Mouse (Mus musculus) hindbrain, postnatal 0 days (tissue): Measurements from ENCODE around the gene Fance. TPM values are rescaled to one million over a fixed set of nuclear protein-coding genes. Genes with fewer than 3 reads are reported as not detected.

Experiments used
- ATAC-seq: fragments of 200-750 bp; cut with Nextera tagmentation; 2 replicates; pipeline ENCODE4 v1.8.0; 2017; ENCODE audit warnings: mild to moderate bottlenecking, moderate TSS enrichment, moderate library complexity
- DNase-seq: peaks from one replicate; pipeline ENCODE4 v3.0.0-alpha.2; 2015; ENCODE audit warnings: low spot score
- H3K27ac ChIP-seq: fragments of 300-500 bp; sonication (generic); 2 replicates; pipeline ENCODE4 v1.5.1; 2014; ENCODE audit warnings: mild to moderate bottlenecking
- H3K27me3 ChIP-seq: fragments of 300-500 bp; sonication (generic); 2 replicates; pipeline ENCODE4 v1.6.1; 2014; ENCODE audit warnings: low read length, mixed read lengths; ENCODE audit not compliant: insufficient read depth
- H3K36me3 ChIP-seq: fragments of 300-500 bp; sonication (generic); 2 replicates; pipeline ENCODE4 v1.6.1; 2014; ENCODE audit warnings: low read length, mixed read lengths; ENCODE audit not compliant: insufficient read depth
- H3K4me1 ChIP-seq: fragments of 300-500 bp; sonication (generic); 2 replicates; pipeline ENCODE4 v1.6.1; 2014; ENCODE audit warnings: antibody characterized with exemption, low read length, mixed read lengths; ENCODE audit not compliant: insufficient read depth
- H3K4me2 ChIP-seq: fragments of 300-500 bp; sonication (generic); 2 replicates; pipeline ENCODE4 v1.6.1; 2014; ENCODE audit warnings: low read depth, mild to moderate bottlenecking, low read length, moderate library complexity, mixed read lengths
- H3K4me3 ChIP-seq: fragments of 300-500 bp; sonication (generic); 2 replicates; pipeline ENCODE4 v1.5.1; 2014; ENCODE audit warnings: low read length
- H3K9ac ChIP-seq: fragments of 300-500 bp; sonication (generic); replicated peaks from 2 replicates; pipeline ENCODE4 v1.6.1; 2014; ENCODE audit warnings: mild to moderate bottlenecking, low read length, moderate library complexity, mixed read lengths
- H3K9me3 ChIP-seq: fragments of 300-500 bp; sonication (generic); 2 replicates; pipeline ENCODE4 v1.6.1; 2016; ENCODE audit warnings: low read length, mixed read lengths
- CTCF ChIP-seq: IDR thresholded peaks from 2 replicates; pipeline ENCODE4 v1.5.1; 2016; ENCODE audit warnings: antibody characterized with exemption, control low read depth, low read depth
- WGBS: fragments of 180-500 bp; shearing (Covaris S2); extraction: QIAGEN DNeasy Blood & Tissue Kit; methylation state at CpG from one replicate; pipeline ENCODE4 v1.1.7; 2014; 5-methylcytosine and 5-hydroxymethylcytosine counted together
- polyA plus RNA-seq: library from polyadenylated mRNA; unstranded; fragments of >200 nt; fragmentation: Nextera tagmentation; extraction: Ambion mirVana; gene quantifications from 2 replicates; pipeline ENCODE4 v1.2.1, GENCODE M21; 2015
- total RNA-seq: library from RNA; depleted of rRNA; stranded (reverse); fragments of >200 nt; gene quantifications from 2 replicates; pipeline ENCODE4 v1.2.3, GENCODE M21; 2014; rRNA removed

The Fance gene
- total RNA-seq = 38.7 and 46.5 TPM in 2 replicates
- 23.6 and 27.2 TPM in 2 replicates for polyA plus RNA-seq

- TF ChIP-seq CTCF = no peak
- 0 out of 2 replicates have a peak, but pooled peaks cover 9% of the 10 kb centered on the region for H3K4me1 ChIP-seq
- peak within 1 kb of the TSS; percentile 89 for H3K4me2 ChIP-seq
- peak within 1 kb of the TSS; percentile 71 for H3K4me3 ChIP-seq
- H3K27me3 ChIP-seq = no peaks in the 10 kb centered on the region
- DNase-seq (peak; percentile 99), ATAC-seq (peak; percentile 98)
- H3K9me3 ChIP-seq = no peaks in the 10 kb centered on the region
- H3K36me3 ChIP-seq = peaks cover 4% of the 10 kb centered on the region; the same call in 1 of the 2 replicates
- H3K9ac ChIP-seq = peak within 1 kb of the TSS; percentile 77
- WGBS = under 1% methylated on average over 68 of the region's 69 CpGs
- peak within 1 kb of the TSS; percentile 89 for H3K27ac ChIP-seq
These were observed at the start of gene Fance for GRCm38 (mm10) chr17:28313212-28313879. Gene Fance (plus strand): TSS chr17:28313519.

DNA sequence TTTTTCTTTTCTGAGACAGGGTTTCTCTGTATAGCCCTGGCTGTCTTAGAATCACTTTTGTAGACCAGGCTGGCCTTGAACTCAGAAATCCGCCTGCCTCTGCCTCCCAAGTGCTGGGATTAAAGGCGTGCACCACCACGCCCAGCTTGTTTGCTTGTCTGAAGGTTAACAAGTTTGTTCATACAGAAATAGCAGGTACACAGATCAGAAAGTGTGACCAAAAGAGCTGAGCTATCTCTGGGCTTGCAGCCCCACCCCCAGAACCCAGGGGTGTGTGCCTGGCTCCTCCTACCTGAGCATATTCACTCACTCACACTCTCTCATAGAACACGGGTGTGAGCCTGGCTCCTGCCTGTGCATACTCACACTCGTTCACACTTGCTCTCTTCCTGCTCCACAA is 46.1 kb upstream of the Fance start:
- no peak overlapping the region for H3K4me2 ChIP-seq
- no peaks in the 10 kb centered on the region for H3K36me3 ChIP-seq
- no peaks in the 10 kb centered on the region for H3K9me3 ChIP-seq
- no peak for TF ChIP-seq CTCF
- DNase-seq (no peak), ATAC-seq (no peak)
- WGBS = 91% methylated on average over 5 of the region's 5 CpGs
- no peaks in the 10 kb centered on the region for H3K4me1 ChIP-seq
- no peak overlapping the region for H3K9ac ChIP-seq
- H3K4me3 ChIP-seq = no peak overlapping the region
- H3K27ac ChIP-seq = no peak overlapping the region
- H3K27me3 ChIP-seq = no peaks in the 10 kb centered on the region

DNA sequence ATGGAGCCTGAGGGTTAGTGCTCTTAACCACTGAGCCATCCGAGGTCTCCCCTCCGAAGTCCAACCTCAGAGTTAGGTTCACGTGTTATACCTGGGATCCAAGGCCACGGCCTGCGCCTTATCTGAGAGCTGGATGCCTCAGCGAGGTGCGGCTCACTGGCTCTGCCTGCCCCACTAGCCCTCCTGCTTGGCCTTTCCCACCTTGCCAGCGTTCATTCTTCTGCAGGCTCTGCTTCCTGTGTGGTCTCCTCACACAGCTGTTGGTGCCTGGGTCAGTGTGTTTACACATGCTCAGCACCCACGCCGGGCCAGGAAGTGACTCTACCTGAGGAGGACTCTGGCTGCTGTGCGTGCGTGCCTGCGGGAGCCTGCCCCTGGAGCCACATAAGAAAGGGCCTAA is 43.2 kb upstream of the Fance start:
- Histone ChIP-seq H3K9ac (no peak overlapping the region), H3K9me3 (no peaks in the 10 kb centered on the region), H3K4me1 (peaks cover 3% of the 10 kb centered on the region; the same call in 1 of the 2 replicates), H3K27ac (no peak overlapping the region), H3K27me3 (no peaks in the 10 kb centered on the region), H3K4me3 (no peak overlapping the region), H3K4me2 (no peak overlapping the region), H3K36me3 (no peaks in the 10 kb centered on the region)
- 86% methylated on average over 13 of the region's 13 CpGs for WGBS
- DNase-seq = no peak
- TF ChIP-seq CTCF = no peak
- ATAC-seq = no peak

GRCm38 (mm10) chr17:28271537-28272266 is 41.6 kb upstream of the Fance start:
- no peak overlapping the region for H3K9ac ChIP-seq
- 82% methylated on average over 12 of the region's 12 CpGs for WGBS
- TF ChIP-seq CTCF = no peak

GRCm38 (mm10) chr17:28272281-28272680 is 41.0 kb upstream of the Fance start:
- ATAC-seq (no peak), DNase-seq (no peak)
- Histone ChIP-seq H3K36me3 (no peaks in the 10 kb centered on the region), H3K9me3 (no peaks in the 10 kb centered on the region), H3K4me2 (no peak overlapping the region), H3K4me1 (peaks cover 3% of the 10 kb centered on the region; the same call in 1 of the 2 replicates), H3K4me3 (no peak overlapping the region), H3K27ac (no peak overlapping the region), H3K9ac (no peak overlapping the region), H3K27me3 (no peaks in the 10 kb centered on the region)
- 74% methylated on average over 9 of the region's 9 CpGs for WGBS
- TF ChIP-seq CTCF = no peak

More at GRCm38 (mm10) chr17:28271537-28272266, 41.6 kb upstream of the Fance start:
- Histone ChIP-seq H3K4me2 (no peak overlapping the region), H3K27me3 (no peaks in the 10 kb centered on the region), H3K27ac (no peak overlapping the region), H3K4me1 (peaks cover 3% of the 10 kb centered on the region; the same call in 1 of the 2 replicates), H3K4me3 (no peak overlapping the region), H3K36me3 (no peaks in the 10 kb centered on the region), H3K9me3 (no peaks in the 10 kb centered on the region)
- DNase-seq (no peak), ATAC-seq (no peak)

- ATAC-seq = no peak
- no peak overlapping the region for H3K9ac ChIP-seq
- peaks cover 3% of the 10 kb centered on the region; the same call in 1 of the 2 replicates for H3K4me1 ChIP-seq
- no peaks in the 10 kb centered on the region for H3K27me3 ChIP-seq
- 62% methylated on average over 6 of the region's 6 CpGs for whole genome bisulfite sequencing
- no peaks in the 10 kb centered on the region for H3K36me3 ChIP-seq
- no peaks in the 10 kb centered on the region for H3K9me3 ChIP-seq
- H3K4me2 ChIP-seq = no peak overlapping the region
- H3K4me3 ChIP-seq = no peak overlapping the region
- no peak for DNase-seq
- no peak overlapping the region for H3K27ac ChIP-seq
- TF ChIP-seq CTCF = no peak
These were observed 40.5 kb upstream of the Fance start for GRCm38 (mm10) chr17:28272837-28273236.
